Mouse (Mus musculus) hematopoietic stem cell, adult 5-6 weeks (primary cell): ENCODE measurements around the gene Adgrg1. TPM values are rescaled to one million over a fixed set of nuclear protein-coding genes. Genes with fewer than 3 reads are reported as not detected.

Source experiments
- ATAC-seq, 2 experiments: fragments of 125-278 bp in 1 of 2; replicated peaks in 1 of 2; 2 replicates each; pipeline ENCODE4 v1.8.0; 2016 to 2017; ENCODE audit warnings: inconsistent platforms in 2 of 2, mild to moderate bottlenecking in 2 of 2, moderate number of reproducible peaks in 2 of 2, low read depth in 1 of 2, moderate TSS enrichment in 1 of 2; ENCODE audit not compliant: low FRiP score in 2 of 2, poor library complexity in 2 of 2, severe bottlenecking in 2 of 2, insufficient read depth in 1 of 2, low TSS enrichment in 1 of 2
- total RNA-seq: library from RNA; stranded (forward); fragments of 172-1452, 232-1000 nt; gene quantifications from 2 replicates; pipeline ENCODE4 v1.2.3, GENCODE M21; 2017

Adgrg1 gene
- total RNA-seq, 1 experiment from 2014 or later: 601 TPM

- peak; percentile 11 to 30; a peak in 1 of 4 replicates for ATAC-seq
Measured at GRCm38 (mm10) chr8:94966578-94966977, 8.0 kb upstream of the Adgrg1 start.

GRCm38 (mm10) chr8:94967071-94967470 lies 7.5 kb upstream of the Adgrg1 start:
- peak; percentile 66 to 76 for ATAC-seq

- ATAC-seq: peak; percentile 8 to 47; a peak in 2 of 4 replicates
Measured at GRCm38 (mm10) chr8:94967554-94967953, 7.0 kb upstream of the Adgrg1 start.

GRCm38 (mm10) chr8:94973270-94973669 lies 1.3 kb upstream of the Adgrg1 start:
- ATAC-seq: peak; percentile 28 to 43

GRCm38 (mm10) chr8:94973786-94974185 lies 765 bp upstream of the Adgrg1 start:
- no peak for ATAC-seq

- ATAC-seq: peak; percentile 39 to 42
Measured at GRCm38 (mm10) chr8:94976651-94977417, 2.3 kb downstream of the Adgrg1 start.

- ATAC-seq: no peak
Measured at GRCm38 (mm10) chr8:94978131-94978530, 3.6 kb downstream of the Adgrg1 start.

GRCm38 (mm10) chr8:94978593-94979319 lies 4.2 kb downstream of the Adgrg1 start:
- ATAC-seq: peak; percentile 0 to 18; a peak in 1 of 4 replicates

GRCm38 (mm10) chr8:94980176-94980575 lies 5.6 kb downstream of the Adgrg1 start:
- ATAC-seq: no peak

- no peak for ATAC-seq
Measured at GRCm38 (mm10) chr8:94980976-94981375, 6.4 kb downstream of the Adgrg1 start.

- ATAC-seq: no peak
Measured at GRCm38 (mm10) chr8:94981848-94982247, 7.3 kb downstream of the Adgrg1 start.

- ATAC-seq: no peak
Measured at GRCm38 (mm10) chr8:94983146-94983545, 8.6 kb downstream of the Adgrg1 start.

- peak; percentile 40 to 52 for ATAC-seq
Measured at GRCm38 (mm10) chr8:94983881-94984516, 9.4 kb downstream of the Adgrg1 start.

- peak; percentile 62 to 66 for ATAC-seq
Measured at GRCm38 (mm10) chr8:94985023-94985422, 10.5 kb downstream of the Adgrg1 start.

GRCm38 (mm10) chr8:94986676-94987075 lies 12.1 kb downstream of the Adgrg1 start:
- ATAC-seq: 0 out of 4 replicates have a peak, but pooled peaks of 1 of the 2 experiments have one; percentile 4

GRCm38 (mm10) chr8:94987553-94987952 lies 13.0 kb downstream of the Adgrg1 start:
- ATAC-seq: no peak

- no peak for ATAC-seq
Measured at GRCm38 (mm10) chr8:94988619-94989018, 14.1 kb downstream of the Adgrg1 start.

GRCm38 (mm10) chr8:94989711-94990110 lies 15.2 kb downstream of the Adgrg1 start:
- no peak for ATAC-seq
